Mouse (Mus musculus) bone marrow macrophage, adult 2 months (primary cell): ENCODE measurements around the gene Trpm7. TPM values are rescaled to one million over a fixed set of nuclear protein-coding genes. Genes with fewer than 3 reads are reported as not detected.
"Not testable (repeated sequence)": the region's sequence is repeated elsewhere in the genome, so short reads cannot be mapped to it uniquely, and the experiment has no call there.

Source experiments
- H3K27ac ChIP-seq: 2 replicates; pipeline ENCODE4 v1.5.1; 2012; ENCODE audit warnings: low read depth, low read length; ENCODE audit not compliant: insufficient read depth
- H3K4me1 ChIP-seq: 2 replicates; pipeline ENCODE4 v1.6.1; 2012; ENCODE audit warnings: low read length; ENCODE audit not compliant: control insufficient read depth, insufficient read depth
- H3K4me3 ChIP-seq: 2 replicates; pipeline ENCODE4 v1.5.1; 2012; ENCODE audit warnings: mild to moderate bottlenecking, low read length, moderate library complexity; ENCODE audit not compliant: insufficient read depth
- CTCF ChIP-seq: IDR thresholded peaks from 2 replicates; pipeline ENCODE4 v1.5.1; 2012; ENCODE audit warnings: low read depth, mild to moderate bottlenecking, low read length, moderate library complexity
- POLR2A ChIP-seq: IDR thresholded peaks from 2 replicates; pipeline ENCODE4 v1.6.1; 2012; ENCODE audit warnings: mild to moderate bottlenecking, low read depth, low read length, borderline replicate concordance
- polyA plus RNA-seq: library from polyadenylated mRNA; stranded (reverse); fragments of >200 nt; gene quantifications from 2 replicates; pipeline ENCODE4 v1.2.4, GENCODE M21; 2012; ENCODE audit not compliant: missing spikeins, insufficient read depth, insufficient read length

Gene Trpm7
- polyA plus RNA-seq, 1 experiment: 53.2 TPM

DNA sequence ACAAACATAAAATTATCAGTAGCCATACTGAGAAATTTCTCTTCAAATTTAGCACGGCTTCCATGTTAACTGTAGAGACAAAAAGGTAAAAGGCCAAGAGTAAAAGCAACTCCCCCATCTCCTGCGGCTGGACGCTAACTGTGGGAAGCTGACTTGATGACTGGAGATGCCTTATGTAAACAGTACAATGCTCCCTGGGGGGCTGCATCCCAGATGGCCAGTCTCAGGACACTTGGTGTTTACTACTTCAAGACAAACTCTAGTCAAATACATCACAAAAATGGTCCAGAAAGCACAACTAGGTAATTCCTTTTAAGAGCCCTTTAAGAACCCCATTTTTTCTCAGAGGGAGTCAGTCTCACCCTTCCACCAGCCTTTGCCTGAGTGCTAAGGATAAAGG is 11.1 kb upstream of the Trpm7 start:
- Histone ChIP-seq H3K27ac (no peak overlapping the region), H3K4me1 (peaks cover 2% of the 10 kb centered on the region; the same call in 1 of the 2 replicates), H3K4me3 (no peak overlapping the region)
- TF ChIP-seq CTCF (no peak), POLR2A (no peak)

DNA sequence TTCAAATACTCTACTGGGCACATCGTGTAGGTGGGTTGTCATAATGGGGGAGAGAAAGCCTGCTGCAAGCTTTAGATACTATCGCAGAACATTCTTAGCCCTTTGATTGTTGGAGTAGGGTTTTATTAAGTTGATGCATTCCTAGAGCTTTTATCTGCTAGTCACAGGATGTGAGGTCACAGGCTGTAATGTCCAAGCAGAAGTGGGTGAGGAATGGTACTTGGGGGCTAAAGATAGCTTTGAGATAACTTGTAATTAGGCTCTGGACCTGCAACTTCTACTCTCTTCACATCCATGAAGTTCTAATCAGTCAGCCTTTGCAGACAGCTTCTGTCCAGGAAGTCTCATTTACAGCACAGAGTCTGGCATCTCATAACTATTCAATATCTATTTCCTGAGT is 9.8 kb upstream of the Trpm7 start:
- Histone ChIP-seq H3K4me3 (no peak overlapping the region), H3K4me1 (peaks cover 2% of the 10 kb centered on the region; the same call in 1 of the 2 replicates), H3K27ac (no peak overlapping the region)
- no peak for TF ChIP-seq CTCF
- TF ChIP-seq POLR2A: no peak

DNA sequence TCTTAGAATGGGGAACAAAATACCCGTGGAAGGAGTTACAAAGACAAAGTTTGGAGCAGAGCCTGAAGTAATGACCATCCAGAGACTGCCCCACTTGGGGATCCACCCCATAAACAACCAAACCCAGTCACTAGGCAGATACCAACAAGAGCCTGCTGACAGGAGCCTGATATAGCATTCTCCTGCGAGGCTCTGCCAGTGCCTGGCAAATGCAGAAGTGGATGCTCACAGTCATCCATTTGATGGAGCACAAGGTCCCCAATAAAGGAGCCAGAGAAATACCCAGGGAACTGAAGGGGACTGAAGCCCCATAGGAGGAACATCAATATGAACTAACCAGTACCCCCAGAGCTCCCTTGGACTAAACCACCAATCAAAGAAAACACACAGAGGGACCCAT is 6.7 kb upstream of the Trpm7 start:
- not testable (repeated sequence) for H3K27ac ChIP-seq, H3K4me1 ChIP-seq, H3K4me3 ChIP-seq

DNA sequence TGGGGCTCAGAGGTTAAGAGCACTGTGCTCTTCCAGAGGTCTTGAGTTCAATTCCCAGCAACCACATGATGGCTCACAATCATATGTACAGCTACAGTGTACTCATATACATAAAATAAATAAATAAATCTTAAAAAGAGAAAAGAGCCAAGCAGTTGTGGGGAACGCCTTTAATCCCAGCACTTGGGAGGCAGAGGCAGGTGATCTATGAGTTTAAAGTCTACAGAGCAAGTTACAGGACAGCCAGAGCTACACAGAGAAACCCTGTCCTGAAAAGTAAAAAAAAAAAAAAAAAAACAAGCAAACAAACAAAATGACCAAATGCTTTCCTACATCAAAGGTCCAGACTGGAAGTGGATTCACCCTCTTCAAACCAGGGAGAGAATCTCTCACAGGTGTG is 2.0 kb upstream of the Trpm7 start:
- no peak for TF ChIP-seq POLR2A
- no peak for TF ChIP-seq CTCF

DNA sequence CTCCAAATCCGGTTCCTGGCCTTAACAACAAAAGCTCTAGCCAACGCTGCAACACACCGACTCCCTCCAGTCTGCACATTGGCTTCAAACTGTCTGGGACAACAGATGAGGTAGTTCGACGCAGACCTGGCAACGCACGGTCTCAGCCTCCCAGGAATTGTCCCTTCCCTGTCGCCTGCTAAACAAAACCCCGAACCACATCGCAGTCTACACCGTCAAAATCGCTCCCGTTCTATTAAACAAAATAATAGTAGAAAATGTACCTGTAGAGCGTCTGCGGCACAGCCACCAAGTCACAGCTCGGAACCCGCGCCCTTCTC is 554 bp downstream of the Trpm7 start:
- peaks cover 5% of the 10 kb centered on the region; the same call in 1 of the 2 replicates for H3K4me1 ChIP-seq
- TF ChIP-seq POLR2A: no peak
- no peak for TF ChIP-seq CTCF
- peak overlapping the region; percentile 68 for H3K4me3 ChIP-seq
- H3K27ac ChIP-seq: peak overlapping the region; percentile 90

More for the DNA sequence above, 2.0 kb upstream of the Trpm7 start:
- Histone ChIP-seq H3K27ac (no peak overlapping the region), H3K4me3 (no peak overlapping the region), H3K4me1 (peaks cover 5% of the 10 kb centered on the region; the same call in 1 of the 2 replicates)

DNA sequence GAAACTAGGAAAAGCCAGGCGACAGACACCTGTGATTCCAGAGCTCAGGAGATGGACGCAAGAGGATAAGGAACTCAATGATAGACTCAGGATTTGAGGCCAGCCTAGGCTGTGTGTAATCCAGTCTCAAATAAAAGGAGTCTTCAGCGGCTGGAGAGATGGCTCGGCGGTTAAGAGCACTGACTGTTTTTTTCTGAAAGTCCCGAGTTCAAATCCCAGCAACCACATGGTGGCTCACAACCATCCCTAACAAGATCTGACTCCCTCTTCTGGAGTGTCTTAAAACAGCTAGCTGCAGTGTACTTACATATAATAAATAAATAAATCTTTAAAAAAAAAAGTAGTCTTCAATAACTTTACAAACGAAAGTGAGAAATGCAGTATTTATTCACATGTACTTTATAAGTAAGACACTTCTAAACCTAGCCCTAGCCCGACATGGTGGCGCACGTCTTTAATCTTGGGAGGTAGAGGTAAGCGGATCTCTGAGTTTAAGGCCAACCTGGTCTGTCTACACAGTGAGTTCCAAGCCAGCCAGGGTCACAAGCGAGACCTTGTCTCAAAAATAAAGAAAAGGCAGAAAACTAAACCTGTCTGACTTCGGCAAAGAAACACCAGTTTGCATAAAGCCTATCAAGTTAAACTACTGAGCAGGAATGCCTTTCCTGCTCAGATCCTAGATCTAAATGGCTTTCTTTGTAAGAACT is 1.1 kb downstream of the Trpm7 start:
- Histone ChIP-seq H3K4me1 (peaks cover 7% of the 10 kb centered on the region; the same call in 1 of the 2 replicates), H3K27ac (peak overlapping the region; percentile 90), H3K4me3 (peak overlapping the region; percentile 68)
- TF ChIP-seq CTCF: no peak
- no peak for TF ChIP-seq POLR2A

DNA sequence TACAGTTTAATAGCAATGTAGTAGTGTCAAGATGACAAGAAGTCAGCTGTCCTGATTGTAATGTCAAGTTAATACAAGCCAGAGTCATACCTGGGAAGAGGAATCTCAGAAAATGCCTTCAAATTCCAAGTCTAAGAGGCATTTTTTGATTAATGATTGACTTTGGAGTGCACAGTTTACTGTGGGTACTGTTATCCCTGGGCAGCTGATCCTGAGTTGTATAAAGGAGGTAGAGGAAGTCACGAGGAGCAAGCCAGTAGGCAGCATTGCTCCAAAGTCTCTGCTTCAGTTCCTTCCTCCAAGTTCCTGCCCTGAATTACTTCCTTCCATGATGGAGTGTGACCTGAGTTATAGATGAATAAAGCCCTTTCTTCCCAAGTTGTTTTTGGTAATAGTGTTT is 9.7 kb downstream of the Trpm7 start:
- Histone ChIP-seq H3K27ac (no peak overlapping the region), H3K4me1 (peaks cover 15% of the 10 kb centered on the region), H3K4me3 (no peak overlapping the region)
- TF ChIP-seq POLR2A (no peak), CTCF (no peak)

DNA sequence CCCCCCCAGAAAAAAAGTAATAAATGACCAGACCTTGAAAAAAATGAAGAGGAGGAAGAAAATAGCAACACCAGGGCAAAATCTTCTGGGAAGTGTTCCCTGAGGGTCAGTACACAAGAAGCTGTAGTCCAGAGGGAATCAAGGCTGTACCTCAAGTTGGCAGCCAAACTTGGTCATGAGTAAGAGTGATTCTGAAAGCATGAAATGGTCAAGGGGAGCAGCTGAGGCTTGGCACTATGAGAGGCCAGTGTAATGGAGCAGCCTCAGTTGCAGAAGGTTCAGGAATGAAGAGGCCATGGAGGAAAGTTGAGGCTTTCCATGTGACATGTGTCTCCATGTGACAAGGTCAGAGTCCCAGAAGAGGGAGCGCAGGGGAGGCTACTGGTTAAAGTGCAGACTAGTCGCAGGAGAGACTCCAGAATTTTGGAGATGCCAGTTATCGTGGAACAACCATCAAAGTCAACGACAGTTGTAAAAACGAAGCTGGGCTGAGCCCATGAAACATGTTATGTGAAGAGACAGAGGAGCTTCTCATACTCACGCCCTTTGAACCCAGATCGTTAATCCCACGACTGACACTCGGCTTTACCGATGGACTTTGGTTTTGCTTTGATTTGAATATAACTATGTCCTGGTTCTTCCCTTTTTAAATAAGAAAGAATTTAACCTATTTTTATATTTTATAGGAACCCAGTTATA is 10.4 kb downstream of the Trpm7 start:
- no peak overlapping the region for H3K27ac ChIP-seq

DNA sequence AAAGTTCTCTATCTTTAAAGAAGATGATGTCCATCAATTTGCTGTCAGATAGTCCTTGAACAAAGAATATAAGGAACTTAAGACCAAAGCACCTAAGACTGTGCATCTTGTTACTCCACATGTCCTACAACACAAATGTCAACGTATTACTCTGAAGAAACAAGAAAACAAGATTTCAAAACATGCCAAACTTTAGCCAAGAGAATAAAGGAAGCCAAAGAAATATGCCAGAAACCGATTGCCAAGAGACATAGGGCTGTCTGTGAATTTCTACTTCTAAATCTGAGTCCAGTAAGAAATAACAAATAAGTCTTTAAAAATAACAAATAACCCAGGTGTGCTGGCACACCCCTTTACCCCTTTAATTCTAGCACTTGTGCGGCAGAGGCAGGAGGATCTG is 11.0 kb downstream of the Trpm7 start:
- Histone ChIP-seq H3K4me1 (peaks cover 16% of the 10 kb centered on the region), H3K4me3 (no peak overlapping the region), H3K27ac (no peak overlapping the region)
- no peak for TF ChIP-seq CTCF
- TF ChIP-seq POLR2A: no peak

More for the DNA sequence above, 10.4 kb downstream of the Trpm7 start:
- TF ChIP-seq POLR2A (no peak), CTCF (no peak)
- Histone ChIP-seq H3K4me1 (peaks cover 16% of the 10 kb centered on the region), H3K4me3 (no peak overlapping the region)

DNA sequence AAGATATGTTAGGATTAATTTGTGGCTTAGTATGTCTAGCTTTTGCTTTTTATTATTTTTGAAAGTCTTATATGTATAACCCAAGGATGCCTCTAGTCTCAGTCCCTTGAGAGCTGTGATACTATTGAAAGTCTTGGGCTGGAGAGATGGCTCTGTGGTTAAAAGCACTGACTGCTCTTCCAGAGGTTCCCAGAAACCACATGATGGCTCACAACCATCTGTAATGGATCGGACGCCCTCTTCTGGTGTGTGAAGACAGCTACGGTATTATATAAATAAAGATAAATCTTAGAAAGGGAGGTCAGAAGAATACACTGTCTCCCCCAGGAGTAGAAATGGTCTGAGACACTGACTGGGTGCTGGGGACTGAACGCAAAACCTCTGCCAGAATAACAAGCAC is 31.3 kb downstream of the Trpm7 start:
- no peaks in the 10 kb centered on the region for H3K4me1 ChIP-seq
- no peak overlapping the region for H3K4me3 ChIP-seq
- no peak overlapping the region for H3K27ac ChIP-seq
- TF ChIP-seq CTCF: no peak
- TF ChIP-seq POLR2A: no peak
